Mouse (Mus musculus): ENCODE data around the gene Carmil1.

- TF ChIP-seq POLR2A (IDR thresholded peaks at IDR 0.05; ENCODE audit: insufficient read depth, low read depth, low read length) (no peak), CTCF (IDR thresholded peaks at IDR 0.05; ENCODE audit: insufficient read depth, low read depth, low read length) (no peak)
Observed at GRCm38 (mm10) chr13:24037502-24037901, 243.1 kb downstream of the Carmil1 start.

Data from olfactory bulb, adult 2 months (tissue).